Mouse (Mus musculus): ENCODE data around the gene Ngef. TPM values are rescaled to one million over a fixed set of nuclear protein-coding genes. Genes with fewer than 3 reads are reported as not detected.

Ngef gene
- total and polyA plus RNA-seq, 3 experiments = not detected

GRCm38 (mm10) chr1:87621146-87621857, 47.6 kb upstream of the Ngef start (continued):
- TF ChIP-seq KAT2A (conservative IDR thresholded peaks at IDR 0.05; ENCODE audit: low read depth, low read length) = no peak
- TF ChIP-seq TCF12 (IDR thresholded peaks at IDR 0.05; ENCODE audit: low read depth, low read length) = 0 out of 2 replicates have a peak, but pooled peaks have one; percentile 6
- TF ChIP-seq ZKSCAN1 (IDR thresholded peaks at IDR 0.05; ENCODE audit: low read depth, low read length) = no peak

GRCm38 (mm10) chr1:87620693-87621092, 47.0 kb upstream of the Ngef start:
- Histone ChIP-seq H3K79me2 (ENCODE audit: control insufficient read depth, insufficient read depth, low read length, poor library complexity) (peaks cover 47% of the 10 kb centered on the region), H3K9ac (ENCODE audit: control insufficient read depth, low read depth, low read length, poor library complexity, severe bottlenecking) (peak overlapping the region; percentile 92), H3K4me1 (ENCODE audit: control insufficient read depth in 1 of 2, insufficient read depth in 2 of 2, low read length in 2 of 2) (peaks cover 24 to 48% of the 10 kb centered on the region in 2 experiments), H3K9me3 (replicated peaks; ENCODE audit: insufficient read depth, low read length) (no peaks in the 10 kb centered on the region), H3K27ac (ENCODE audit: control insufficient read depth, low read depth, low read length) (peak overlapping the region; percentile 97), H3K27me3 (ENCODE audit: control insufficient read depth in 1 of 2, insufficient read depth in 2 of 2, low read length in 2 of 2) (no peaks in the 10 kb centered on the region), H3K36me3 (ENCODE audit: control insufficient read depth in 1 of 2, insufficient read depth in 2 of 2, low read length in 2 of 2) (peaks cover 0 to 38% of the 10 kb centered on the region in 2 experiments; a peak in 3 of 4 replicates), H3K4me3 (ENCODE audit: control insufficient read depth in 1 of 2, insufficient read depth in 1 of 2, low read depth in 2 of 2, low read length in 2 of 2) (peak overlapping the region; percentile 81 to 85)
- DNase-seq (ENCODE audit: low read depth, low spot score) = no peak
- TF ChIP-seq POLR2A (IDR thresholded peaks at IDR 0.05; ENCODE audit: control insufficient read depth in 1 of 2, insufficient read depth in 1 of 2, low read depth in 1 of 2, low read length in 2 of 2, poor library complexity in 1 of 2) = no peak
- 0 out of 2 replicates have a peak, but pooled peaks have one; percentile 14 for TF ChIP-seq MYC (IDR thresholded peaks at IDR 0.05; ENCODE audit: low read depth, low read length)
- TF ChIP-seq SIN3A (IDR thresholded peaks at IDR 0.05; ENCODE audit: low read length) = 0 out of 2 replicates have a peak, but pooled peaks have one; percentile 15

GRCm38 (mm10) chr1:87620211-87620668, 46.6 kb upstream of the Ngef start, which contains the start of gene Inpp5d:
TSS of gene Inpp5d (plus strand) at chr1:87620312.
- Histone ChIP-seq H3K9ac (ENCODE audit: control insufficient read depth, low read depth, low read length, poor library complexity, severe bottlenecking) (peak within 1 kb of the TSS; percentile 92), H3K27ac (ENCODE audit: control insufficient read depth, low read depth, low read length) (peak within 1 kb of the TSS; percentile 97), H3K79me2 (ENCODE audit: control insufficient read depth, insufficient read depth, low read length, poor library complexity) (peaks cover 45% of the 10 kb centered on the region), H3K4me3 (ENCODE audit: control insufficient read depth in 1 of 2, insufficient read depth in 1 of 2, low read depth in 2 of 2, low read length in 2 of 2) (peak within 1 kb of the TSS; percentile 81 to 85), H3K4me1 (ENCODE audit: control insufficient read depth in 1 of 2, insufficient read depth in 2 of 2, low read length in 2 of 2) (peaks cover 23 to 44% of the 10 kb centered on the region in 2 experiments), H3K36me3 (ENCODE audit: control insufficient read depth in 1 of 2, insufficient read depth in 2 of 2, low read length in 2 of 2) (peaks cover 0 to 37% of the 10 kb centered on the region in 2 experiments; a peak in 3 of 4 replicates), H3K9me3 (replicated peaks; ENCODE audit: insufficient read depth, low read length) (no peaks in the 10 kb centered on the region), H3K27me3 (ENCODE audit: control insufficient read depth in 1 of 2, insufficient read depth in 2 of 2, low read length in 2 of 2) (no peaks in the 10 kb centered on the region)
- DNase-seq (ENCODE audit: low read depth, low spot score) = peak; percentile 94
- TF ChIP-seq NRF1 (IDR thresholded peaks at IDR 0.05; ENCODE audit: insufficient read depth, low read depth, low read length, poor library complexity, severe bottlenecking) (no peak), ZKSCAN1 (IDR thresholded peaks at IDR 0.05; ENCODE audit: low read depth, low read length) (no peak), TBP (IDR thresholded peaks at IDR 0.05; ENCODE audit: low read depth, low read length) (peak; percentile 83), POLR2AphosphoS5 (IDR thresholded peaks at IDR 0.05; ENCODE audit: borderline replicate concordance, low read depth, low read length) (peak; percentile 66; the same call in 1 of the 2 replicates), POLR2AphosphoS2 (IDR thresholded peaks at IDR 0.05; ENCODE audit: low read length) (peak; percentile 84), ZMIZ1 (IDR thresholded peaks at IDR 0.05; ENCODE audit: low read depth, low read length) (peak; percentile 82; the same call in 1 of the 2 replicates), ETS1 (IDR thresholded peaks at IDR 0.05; ENCODE audit: low read depth, low read length) (peak; percentile 62; the same call in 1 of the 2 replicates), MXI1 (IDR thresholded peaks at IDR 0.05; ENCODE audit: low read depth, low read length) (peak; percentile 53), MEF2A (IDR thresholded peaks at IDR 0.05; ENCODE audit: extremely low read depth, insufficient replicate concordance, low read depth, low read length, poor library complexity, severe bottlenecking) (no peak), ELF1 (IDR thresholded peaks at IDR 0.05; ENCODE audit: low read depth, low read length) (peak; percentile 92), MYC (IDR thresholded peaks at IDR 0.05; ENCODE audit: low read depth, low read length) (0 out of 2 replicates have a peak, but pooled peaks have one; percentile 48), CTCF (IDR thresholded peaks at IDR 0.05 in 2 of 3, conservative IDR thresholded peaks at IDR 0.05 in 1 of 3; ENCODE audit: control insufficient read depth in 1 of 3, insufficient read depth in 1 of 3, low read depth in 2 of 3, low read length in 3 of 3, poor library complexity in 1 of 3, severe bottlenecking in 1 of 3) (no peak), TCF12 (IDR thresholded peaks at IDR 0.05; ENCODE audit: low read depth, low read length) (peak; percentile 54), UBTF (IDR thresholded peaks at IDR 0.05; ENCODE audit: borderline replicate concordance, insufficient read depth, low read depth, low read length) (no peak), MAZ (IDR thresholded peaks at IDR 0.05; ENCODE audit: low read depth, low read length) (peak; percentile 68; the same call in 1 of the 2 replicates), KAT2A (conservative IDR thresholded peaks at IDR 0.05; ENCODE audit: low read depth, low read length) (no peak), USF1 (IDR thresholded peaks at IDR 0.05; ENCODE audit: low read depth, low read length) (no peak), JUND (IDR thresholded peaks at IDR 0.05; ENCODE audit: low read depth, low read length) (no peak), RCOR1 (IDR thresholded peaks at IDR 0.05; ENCODE audit: low read depth, low read length) (peak; percentile 35; the same call in 1 of the 2 replicates), CHD1 (IDR thresholded peaks at IDR 0.05; ENCODE audit: low read depth, low read length) (no peak), BHLHE40 (IDR thresholded peaks at IDR 0.05; ENCODE audit: borderline replicate concordance, low read depth, low read length) (no peak), GATA1 (IDR thresholded peaks at IDR 0.05; ENCODE audit: low read depth, low read length) (no peak), TAL1 (IDR thresholded peaks at IDR 0.05; ENCODE audit: low read length) (no peak), NELFE (IDR thresholded peaks at IDR 0.05; ENCODE audit: low read depth, low read length) (peak; percentile 81)

All from MEL (cell line).